Mouse (Mus musculus) embryonic fibroblast, embryonic 13.5 days (primary cell): ENCODE measurements around the gene Nfx1.

Source experiments
- CTCF ChIP-seq: IDR thresholded peaks from 2 replicates; pipeline ENCODE4 v1.5.1; 2011; ENCODE audit warnings: mild to moderate bottlenecking, control low read depth, low read length, moderate library complexity, borderline replicate concordance; ENCODE audit not compliant: insufficient read depth
- POLR2A ChIP-seq: IDR thresholded peaks from 2 replicates; pipeline ENCODE4 v1.6.1; 2011; ENCODE audit warnings: low read depth, mild to moderate bottlenecking, control low read depth, low read length, moderate library complexity

GRCm38 (mm10) chr4:40963536-40963935, 7.2 kb upstream of the Nfx1 start:
- TF ChIP-seq CTCF: no peak
- no peak for TF ChIP-seq POLR2A
